Mouse (Mus musculus) thymus, postnatal 25 days (tissue): Measurements from ENCODE around the gene Schip1.

Source experiments
- DNase-seq: peaks from one replicate; pipeline ENCODE4 v3.0.0; 2022

The Schip1 gene

DNA sequence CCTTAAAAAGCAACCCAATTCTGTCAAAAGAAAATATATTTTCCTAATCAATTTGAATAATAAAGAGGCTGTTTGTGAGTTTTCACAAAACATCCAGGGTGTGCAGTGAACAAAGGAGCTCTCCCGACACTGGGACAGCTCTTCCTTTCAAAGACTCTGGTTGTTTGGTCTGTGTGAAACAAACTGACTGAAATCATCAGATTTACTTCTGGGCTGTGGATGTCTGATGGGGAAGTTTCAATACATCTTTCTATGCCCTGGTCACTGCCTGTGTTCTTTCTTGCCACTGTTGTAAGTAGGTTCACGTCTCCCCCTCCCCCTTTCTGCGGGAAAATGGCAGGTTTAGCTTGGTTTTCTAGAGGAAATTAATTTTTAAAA is 449.5 kb downstream of the Schip1 start:
- DNase-seq, result no peak

DNA sequence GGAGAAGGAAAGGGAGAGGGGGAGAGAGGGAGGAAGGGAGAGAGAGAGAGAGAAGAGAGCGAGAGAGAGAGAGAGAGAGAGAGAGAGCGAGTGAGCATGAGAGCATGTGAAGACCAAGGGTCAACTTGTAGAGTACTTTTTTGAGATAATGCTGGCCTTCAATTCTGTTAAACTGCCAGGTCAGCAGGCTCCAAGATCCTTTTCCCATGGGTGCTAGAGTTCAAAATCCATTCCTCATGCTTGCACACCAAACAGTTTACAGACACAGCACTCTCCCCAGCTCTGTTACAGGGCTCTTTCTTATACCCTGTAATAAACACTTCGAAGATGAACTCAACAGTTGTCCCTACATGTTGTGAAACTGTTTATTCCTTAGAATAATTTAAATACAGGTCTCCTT is 450.1 kb downstream of the Schip1 start:
- DNase-seq, result no peak

DNA sequence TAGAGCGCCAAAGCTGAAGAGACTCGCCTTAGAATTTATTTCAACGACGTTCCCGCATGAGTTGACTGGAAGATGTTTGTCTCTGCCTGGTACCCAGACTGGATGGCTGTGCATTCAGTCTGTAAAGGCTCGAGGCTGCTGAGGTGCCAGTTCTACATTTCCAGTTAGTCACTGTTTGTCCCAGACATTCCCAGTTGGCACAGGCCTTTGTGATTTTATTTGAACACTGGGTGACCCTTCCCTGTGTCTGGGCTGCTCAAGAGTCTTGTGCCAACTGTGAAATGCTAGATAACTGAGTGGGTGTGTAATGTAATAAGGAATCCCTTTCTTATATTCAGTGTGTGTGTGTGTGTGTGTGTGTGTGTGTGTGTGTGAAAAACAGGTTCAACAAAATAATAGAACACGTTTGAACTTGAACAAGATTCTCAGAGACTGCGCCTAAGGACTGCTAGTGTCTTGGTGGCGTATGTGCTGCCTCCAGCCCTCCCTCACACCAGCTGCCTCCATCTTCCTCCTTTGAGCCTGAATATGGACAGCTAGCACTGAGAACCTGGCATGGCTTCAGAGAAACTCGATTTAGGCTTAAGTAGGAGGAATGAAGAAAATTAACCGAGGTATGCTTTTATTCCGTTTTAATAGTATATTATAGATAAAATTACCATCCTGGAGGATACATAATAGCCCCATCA is 451.9 kb downstream of the Schip1 start:
- no peak for DNase-seq

DNA sequence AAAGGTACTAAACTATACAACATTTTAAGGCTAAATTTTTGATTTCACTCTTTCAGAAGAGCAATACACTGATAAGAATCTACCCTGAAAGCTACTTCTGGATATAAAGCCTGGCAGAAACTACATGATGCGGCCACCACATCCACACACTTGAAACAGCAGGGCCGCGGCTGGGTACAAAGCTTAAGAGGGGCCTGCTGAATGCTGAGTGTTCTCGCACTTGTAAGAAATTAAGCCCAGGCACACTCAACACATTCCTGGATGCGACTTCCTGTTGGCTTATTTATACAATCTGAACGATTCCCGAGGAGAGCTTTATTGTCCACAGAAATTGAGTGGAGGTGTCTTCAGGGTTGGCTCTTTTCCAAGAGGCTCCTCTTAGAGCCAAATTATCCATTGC is 452.6 kb downstream of the Schip1 start:
- DNase-seq, result no peak

DNA sequence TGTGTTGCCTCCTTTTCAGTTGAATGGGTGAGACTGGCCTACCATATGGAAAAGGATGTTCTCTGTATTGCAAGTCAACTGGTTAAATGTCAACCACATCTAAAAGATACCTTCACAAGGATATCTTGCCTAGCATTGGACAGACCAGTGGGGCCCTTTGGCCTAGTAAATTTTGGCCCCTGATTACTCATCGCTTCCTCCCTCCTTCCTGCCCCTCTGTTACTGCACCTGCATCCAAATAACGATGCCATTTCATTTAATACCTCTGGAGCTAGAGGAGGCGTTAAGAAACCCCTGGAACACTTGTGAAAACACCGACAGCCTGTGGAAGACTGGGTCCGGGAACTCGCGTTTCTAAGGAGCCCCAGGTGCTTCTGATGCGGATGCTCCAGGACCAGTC is 453.4 kb downstream of the Schip1 start:
- no peak for DNase-seq

DNA sequence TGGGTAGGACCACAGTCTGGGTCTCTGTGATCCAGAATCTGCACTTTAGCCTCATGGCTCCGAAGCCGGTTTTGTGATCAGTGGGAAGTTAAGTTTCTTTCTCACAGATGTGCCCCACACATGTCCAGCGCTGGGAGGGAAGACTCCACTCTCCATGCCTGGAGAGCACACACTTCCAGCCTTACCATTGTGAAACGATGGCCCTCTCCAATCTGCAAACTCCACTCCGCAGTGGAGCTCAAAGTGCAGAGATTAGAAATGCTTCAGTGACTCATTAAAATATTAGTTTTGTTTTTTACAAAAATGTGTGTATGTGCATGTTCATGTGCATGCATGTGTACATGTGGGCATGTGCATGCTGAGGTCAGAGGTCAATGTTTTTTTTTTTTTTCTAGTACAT is 454.0 kb downstream of the Schip1 start:
- no peak for DNase-seq

DNA sequence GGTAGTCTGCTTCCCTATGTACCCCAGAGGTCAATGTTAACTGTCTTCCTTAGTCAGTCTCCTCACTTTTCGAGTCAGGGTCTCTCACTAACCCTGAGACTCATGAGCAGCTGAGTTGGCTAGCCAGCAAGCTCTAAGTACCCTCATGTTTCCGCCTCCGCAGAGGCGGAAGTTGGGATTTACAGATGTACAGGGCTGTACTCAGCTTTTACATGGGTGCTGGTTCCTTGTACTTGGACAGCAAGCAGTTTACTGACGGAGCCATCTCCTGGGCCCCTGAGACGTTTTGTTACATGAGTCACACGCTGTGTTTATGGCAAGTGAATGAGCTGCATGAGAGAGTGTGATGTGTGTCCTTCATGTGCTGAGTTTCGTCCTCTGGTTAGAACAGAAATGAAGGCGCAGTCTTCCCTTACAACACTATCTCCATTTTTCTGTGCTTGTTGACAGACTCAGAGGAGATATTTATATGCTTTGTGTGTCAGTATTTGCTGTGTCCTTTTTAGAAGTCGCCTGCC is 460.8 kb downstream of the Schip1 start:
- DNase-seq, result no peak

DNA sequence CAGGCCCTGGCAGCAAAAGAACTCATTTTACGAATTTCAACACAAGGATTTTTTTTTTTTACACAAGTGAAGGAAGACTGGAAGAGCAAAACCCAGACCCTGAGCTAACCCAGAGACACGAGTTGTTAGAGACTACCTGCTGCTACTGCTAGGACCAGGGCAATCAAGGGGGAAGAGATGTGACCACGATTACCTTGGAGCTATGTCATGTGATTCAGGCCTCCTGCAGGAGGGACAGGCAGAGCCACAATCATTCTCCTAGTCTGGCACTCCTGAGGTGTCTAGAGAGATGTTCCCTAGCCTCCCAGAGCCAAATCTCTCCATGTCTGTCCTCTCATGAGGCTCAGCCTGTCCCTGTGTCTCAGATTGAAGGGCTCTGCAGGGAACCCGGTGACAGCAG is 461.8 kb downstream of the Schip1 start:
- DNase-seq, result no peak

DNA sequence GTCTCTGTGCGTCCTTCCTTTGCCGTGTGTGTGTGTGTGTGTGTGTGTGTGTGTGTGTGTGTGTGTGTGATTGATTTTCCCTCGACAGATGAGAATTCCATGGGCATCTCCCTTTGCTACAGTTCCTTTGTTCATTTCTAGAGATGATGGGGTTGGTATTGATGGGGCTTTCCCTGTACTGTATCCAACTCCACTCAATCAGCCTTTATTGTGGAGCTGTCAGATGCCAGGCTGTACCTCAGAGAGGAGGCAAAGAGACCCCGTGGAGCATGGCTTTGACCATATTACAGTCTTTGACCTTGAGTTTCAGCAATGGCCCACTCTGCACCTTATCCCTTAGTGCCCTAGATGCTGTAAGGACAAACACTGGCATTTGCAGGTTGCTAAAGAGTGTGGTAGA is 462.6 kb downstream of the Schip1 start:
- DNase-seq, result no peak

DNA sequence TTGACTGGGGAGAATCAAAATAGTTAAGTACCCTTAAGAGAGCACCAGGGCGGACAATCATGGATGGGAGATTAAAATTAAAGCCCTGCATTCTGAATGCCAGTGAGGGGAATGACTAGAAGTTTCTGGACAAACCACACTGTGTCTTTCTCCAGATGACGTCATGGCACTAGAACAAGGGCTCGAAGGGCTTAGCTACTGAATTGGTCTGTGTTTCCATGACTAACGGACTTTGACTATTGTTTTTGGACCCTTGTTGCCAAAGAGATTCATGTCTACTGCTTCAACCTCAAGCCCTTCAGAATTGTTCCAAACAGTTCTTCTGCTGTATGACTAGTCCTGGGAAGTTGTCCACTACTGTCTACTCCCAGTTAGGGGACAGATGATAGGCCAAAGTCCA is 467.3 kb downstream of the Schip1 start:
- no peak for DNase-seq

DNA sequence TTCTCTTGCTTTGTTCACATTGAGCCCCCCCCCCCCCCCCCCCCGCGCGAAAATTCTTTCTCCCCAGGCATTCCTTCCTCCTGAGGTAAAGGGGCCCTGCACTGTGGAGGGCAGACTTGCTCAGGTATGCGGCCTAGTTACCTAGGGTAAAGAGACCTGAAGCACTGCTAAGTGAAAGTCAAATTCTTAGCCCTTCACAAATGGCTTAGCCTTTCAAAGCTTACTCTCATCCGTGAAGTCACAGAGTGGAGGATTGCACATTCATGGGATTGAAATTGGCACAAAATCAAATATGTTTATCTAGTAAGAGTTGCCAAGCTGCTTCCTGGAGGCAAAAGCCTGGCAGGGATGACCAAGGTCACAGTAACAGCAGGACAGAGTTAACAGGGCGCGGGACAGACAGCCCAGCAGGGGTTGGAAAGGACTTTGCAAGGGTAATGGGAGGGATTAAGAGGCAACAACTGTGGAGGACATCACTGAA is 470.0 kb downstream of the Schip1 start:
- DNase-seq, result no peak

DNA sequence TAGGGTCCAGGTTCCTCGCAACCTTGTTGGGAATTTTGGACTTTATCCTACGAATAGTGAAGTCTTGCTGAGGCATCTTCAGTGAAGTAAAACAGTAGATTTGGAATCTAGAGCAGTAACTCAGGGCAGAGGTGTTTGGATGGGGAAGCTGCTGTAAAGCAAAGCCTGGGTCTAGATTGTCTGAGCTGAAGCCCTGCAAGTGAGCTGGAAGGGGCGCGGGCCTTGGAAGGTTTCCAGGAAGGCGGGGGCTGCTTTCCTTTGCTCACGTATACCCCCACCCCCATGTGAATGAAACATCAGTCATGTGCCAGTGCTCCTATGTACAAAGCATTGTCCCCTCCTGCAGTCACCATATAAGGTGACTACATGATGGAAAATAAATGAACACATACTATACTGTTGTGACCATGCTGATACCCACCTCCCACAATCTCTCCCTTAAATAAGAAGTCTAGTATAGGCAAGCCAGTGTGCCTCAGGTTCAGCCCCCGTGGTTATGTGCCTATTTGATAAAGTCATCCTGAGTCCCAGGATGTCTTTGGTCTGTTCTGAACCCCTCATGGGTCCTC is 470.6 kb downstream of the Schip1 start:
- no peak for DNase-seq

DNA sequence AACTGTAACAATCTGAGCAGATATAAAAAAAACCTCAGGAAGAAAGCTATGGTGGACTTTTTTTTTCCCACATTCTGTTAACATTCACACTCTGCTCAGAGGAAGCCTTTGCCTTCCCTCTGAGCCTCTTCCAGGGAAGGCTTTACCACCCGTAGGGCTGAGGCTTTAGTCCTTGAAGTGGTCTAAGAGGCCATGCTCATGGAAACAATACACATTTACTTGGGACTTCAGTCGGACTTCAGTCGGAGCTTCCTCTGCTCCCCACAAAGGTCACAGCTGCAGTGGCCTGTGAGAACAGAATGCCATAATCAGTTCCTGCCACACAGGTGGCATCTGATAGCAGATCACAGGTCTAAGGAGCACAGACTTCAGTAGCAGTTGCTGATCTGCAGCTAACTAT is 471.5 kb downstream of the Schip1 start:
- DNase-seq, result no peak

DNA sequence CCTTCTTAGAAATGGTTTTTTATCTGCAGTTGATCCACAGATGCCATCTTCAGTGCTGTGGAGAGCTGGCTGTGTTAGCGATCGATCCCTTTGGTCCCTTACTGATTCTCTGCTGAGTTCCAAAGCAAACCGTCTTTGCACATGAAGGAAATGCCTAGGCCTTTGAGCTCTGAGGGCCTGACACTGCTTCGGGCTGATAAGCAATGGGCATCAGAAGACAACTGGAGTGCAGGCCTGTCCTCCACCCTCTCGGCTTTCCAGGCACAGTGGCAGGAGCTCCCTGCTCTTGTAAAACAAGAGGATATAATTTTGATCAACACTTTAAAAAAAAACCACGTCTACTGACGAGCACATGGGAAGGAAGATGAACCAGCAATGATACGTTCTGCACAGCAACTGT is 477.1 kb downstream of the Schip1 start:
- no peak for DNase-seq

DNA sequence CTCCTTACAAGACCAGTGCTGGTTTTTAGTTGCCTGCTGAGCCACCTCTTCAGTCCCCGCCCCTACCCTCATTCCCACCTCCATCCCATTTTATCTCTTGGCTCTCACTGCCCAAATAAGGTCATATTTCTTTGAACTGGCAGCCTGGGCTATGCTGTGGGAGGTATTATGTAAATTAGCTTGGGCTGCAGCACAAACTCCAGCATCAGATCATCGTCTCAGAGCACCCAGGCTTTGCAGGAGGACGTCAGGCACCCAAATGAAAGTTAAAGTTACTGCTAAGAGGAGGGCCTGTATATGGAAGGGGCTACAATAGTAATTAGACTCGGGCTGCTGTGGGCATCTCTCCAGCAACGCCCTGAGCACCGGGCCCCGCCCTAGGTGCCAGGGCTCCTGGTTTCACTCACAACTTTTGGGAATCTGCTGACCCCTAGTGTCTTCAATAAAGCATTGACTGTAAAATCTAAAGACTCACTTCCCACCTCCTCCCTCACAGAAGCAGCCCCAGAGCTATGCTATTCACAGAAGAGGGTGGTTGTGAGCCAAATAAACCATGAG is 478.4 kb downstream of the Schip1 start:
- DNase-seq, result peak; percentile 5

DNA sequence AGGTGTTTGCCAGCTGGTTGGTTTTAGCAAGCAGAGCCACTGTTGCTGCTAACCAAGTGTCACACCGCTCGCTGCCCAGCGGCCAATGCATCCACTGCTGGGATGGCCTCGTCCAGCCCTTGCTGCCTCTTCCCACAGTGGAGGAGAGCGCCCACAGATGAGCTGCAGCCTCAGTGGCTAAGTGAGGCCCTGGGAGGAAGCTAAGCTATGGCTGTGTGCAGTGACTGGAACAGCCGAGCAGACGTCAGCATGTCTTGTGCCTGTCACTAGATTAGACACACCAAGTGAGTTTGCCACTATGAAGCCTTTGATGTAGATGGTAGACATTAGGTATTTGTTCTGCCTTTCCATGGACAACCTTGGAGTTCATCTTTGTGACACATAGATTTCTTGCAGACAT is 480.2 kb downstream of the Schip1 start:
- no peak for DNase-seq

DNA sequence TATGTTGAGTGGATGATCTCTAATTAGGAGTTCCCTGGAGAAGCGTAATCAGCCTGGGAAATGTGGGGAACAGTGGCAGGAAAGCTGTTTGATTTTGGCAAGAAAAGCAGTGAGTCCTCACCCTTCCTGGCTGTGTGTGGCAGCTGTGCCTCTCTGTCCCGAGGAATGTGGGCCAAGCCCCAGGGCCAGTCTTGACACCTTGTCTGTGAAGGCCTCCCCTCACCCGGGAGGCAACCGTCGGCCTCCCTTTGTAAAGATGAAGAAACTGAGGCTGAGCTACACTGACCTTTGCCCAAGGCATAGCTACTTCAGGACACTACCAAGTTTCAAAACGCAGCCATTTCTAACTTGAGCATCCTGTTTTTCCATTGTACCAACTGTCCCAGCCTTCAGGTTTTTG is 481.3 kb downstream of the Schip1 start:
- no peak for DNase-seq

DNA sequence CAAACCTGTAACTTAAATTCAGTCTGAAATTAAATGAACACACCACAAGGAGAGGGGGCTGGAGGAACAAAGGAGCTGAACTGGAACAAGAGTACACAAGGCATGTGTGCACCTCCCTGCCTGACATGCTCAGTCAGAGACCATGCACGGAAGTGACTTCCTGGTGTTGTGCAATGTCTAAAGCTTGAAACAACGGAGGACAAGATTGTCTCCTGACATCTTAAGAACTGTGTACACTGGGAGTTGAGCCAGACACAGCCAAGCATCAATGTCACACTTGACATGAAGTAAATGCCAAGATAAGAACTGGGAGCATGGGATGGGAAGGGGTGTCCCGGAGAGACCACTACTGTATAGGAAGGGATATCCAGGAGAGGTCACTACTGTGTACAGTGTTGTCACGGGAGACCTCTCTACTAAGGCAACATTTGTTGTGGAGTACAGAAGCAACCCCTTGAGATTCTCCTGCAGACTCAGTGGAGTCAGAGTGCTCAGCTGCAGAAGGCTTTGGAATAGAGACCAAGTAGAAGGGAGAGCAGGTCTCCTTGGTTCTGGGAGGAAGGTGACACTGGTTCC is 490.6 kb downstream of the Schip1 start:
- no peak for DNase-seq

DNA sequence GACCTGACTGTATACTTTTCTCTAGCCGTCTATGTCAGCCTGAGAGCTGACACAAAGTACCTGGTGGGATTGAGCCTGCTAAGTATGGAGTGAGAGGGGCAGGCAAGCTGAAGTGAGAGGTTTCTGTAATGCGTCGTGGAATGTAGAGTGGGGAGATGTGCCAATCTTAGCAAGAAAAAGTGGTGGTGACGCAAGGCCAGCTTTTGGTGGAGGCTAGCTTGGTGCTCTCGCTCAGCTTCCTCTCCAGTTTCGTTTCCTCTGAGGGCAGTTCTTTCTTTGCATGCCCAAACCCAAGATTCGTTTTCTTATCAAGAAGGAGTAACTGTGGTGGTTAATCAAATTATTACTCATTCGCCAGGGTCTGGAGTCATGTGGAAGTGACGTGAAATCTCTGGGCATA is 492.3 kb downstream of the Schip1 start:
- no peak for DNase-seq

DNA sequence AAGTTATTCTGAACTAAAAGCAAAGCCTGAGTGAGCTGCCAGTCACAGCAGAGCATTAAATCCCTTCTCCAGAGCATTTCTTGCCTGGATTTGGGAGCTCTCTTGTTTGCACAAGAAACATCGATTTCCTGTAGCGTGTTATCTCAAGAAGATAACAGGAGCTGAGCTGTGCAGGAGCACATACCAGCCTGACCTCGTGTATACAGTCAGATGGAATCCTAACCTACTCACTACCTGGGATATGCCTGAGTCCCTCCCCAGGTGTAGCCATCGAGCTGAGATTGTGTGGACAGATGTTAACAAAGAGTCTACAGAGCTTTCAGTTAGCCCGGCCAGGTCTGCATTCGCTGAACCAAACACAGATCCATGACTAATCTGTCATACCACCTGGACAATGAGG is 494.1 kb downstream of the Schip1 start:
- no peak for DNase-seq

DNA sequence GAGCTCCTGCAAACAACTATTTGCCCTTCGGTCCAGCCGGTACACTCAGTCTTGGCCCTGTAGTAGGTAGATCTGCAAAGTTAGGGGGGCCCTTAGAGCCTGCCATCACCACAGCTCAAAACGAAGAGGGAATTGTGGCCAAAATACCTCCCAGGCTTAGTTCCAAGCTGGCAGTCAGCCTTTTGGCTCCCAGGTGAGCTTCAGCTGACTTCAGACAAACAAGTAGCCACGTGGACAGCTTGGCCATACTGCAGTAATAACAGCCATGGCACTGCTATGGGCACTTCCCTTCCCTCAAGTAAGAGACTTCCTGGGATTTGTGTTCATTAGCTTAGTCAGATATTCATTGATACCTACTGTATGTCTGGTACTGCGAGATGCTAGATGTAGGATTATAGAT is 495.5 kb downstream of the Schip1 start:
- no peak for DNase-seq

DNA sequence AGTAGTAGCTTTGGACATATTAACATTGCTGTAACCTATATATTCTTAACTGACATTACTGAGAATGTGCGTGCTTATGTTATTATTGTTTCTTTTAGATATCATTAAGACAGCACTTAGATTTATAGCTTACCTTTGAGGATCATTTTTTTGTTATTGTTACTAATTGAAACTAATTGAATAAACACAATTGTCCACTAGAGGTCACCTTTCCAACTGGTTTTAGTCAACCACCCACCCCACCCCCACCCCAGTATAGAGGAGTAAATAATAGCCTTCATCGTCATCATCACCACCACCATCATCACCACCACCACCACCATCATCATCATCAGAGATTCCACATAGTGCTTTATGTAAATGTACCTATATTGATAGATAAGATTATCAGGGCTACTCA is 498.2 kb downstream of the Schip1 start:
- no peak for DNase-seq

DNA sequence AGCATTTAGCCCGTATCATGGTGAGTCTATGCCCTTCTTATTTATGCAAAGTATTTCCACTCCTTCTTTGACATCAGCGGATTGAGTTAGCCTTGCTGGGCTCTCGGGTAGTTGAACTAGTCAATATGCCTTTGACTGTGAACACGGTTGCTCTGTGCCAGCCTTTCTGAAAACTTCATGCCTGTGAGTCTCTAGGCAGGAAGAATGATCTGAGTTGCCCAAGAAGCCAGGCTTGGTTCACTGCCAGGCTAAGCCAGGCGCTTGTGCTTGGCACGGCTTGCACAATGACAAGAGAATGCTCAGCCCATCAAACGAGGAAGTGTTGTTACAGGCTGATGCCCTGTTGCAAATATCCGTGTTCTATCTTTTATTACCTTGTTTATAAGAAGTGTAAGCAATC is 499.3 kb downstream of the Schip1 start:
- no peak for DNase-seq

DNA sequence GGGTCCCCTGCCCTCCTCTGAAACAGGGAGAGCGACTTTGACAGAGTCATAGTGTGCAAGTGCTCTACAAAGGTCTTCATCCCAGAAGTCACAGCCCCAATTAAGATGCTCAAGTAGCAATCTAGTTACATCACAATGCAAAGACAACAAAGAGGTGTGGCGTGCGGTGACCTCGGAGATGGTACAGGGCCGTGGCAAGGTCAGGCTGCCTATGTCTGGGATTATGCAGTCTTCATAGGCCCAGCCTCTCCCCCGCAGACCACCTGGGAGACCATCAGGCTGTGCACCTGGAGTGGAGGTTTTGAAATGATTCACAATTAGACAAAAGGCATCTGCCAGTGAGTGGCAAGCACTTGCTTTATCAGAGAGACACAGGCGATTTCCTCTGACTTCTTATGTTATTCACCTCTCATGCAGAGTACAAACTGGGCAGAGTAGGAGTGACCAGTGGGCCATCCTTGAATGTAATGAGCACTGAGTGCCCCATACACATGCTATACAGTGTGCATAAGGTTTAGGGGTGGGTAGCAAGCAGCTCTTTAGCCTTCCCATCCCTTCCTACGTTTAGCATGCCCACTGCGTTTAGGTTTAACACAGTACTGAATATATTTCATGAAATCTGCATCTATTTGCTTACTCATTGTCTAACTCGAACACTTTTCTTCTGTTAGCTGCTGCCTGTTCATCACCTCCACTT is 500.5 kb downstream of the Schip1 start:
- DNase-seq, result no peak
